Mouse (Mus musculus) G1E (cell line): ENCODE measurements around the gene Mier2.

ENCODE experiments used
- CTCF ChIP-seq: IDR thresholded peaks from 2 replicates; pipeline ENCODE4 v1.5.1; 2012; ENCODE audit warnings: low read depth, low read length, inconsistent platforms, mixed read lengths
- POLR2AphosphoS5 ChIP-seq: IDR thresholded peaks from 2 replicates; pipeline ENCODE4 v1.6.1; 2012; ENCODE audit warnings: low read depth, low read length, inconsistent platforms; ENCODE audit not compliant: insufficient replicate concordance
- TAL1 ChIP-seq: conservative IDR thresholded peaks from 2 replicates; pipeline ENCODE4 v1.6.1; 2012; ENCODE audit warnings: low read depth, low read length, inconsistent platforms, mixed read lengths

GRCm38 (mm10) chr10:79545891-79546290 is 9.1 kb downstream of the Mier2 start:
- TF ChIP-seq CTCF (no peak), POLR2AphosphoS5 (no peak), TAL1 (no peak)
